Mouse (Mus musculus): ENCODE measurements around the gene 2410015M20Rik. TPM values are rescaled to one million over a fixed set of nuclear protein-coding genes. Genes with fewer than 3 reads are reported as not detected.
A peak's percentile ranks its signal among the peaks of the same experiment; 100 is the strongest.

Gene 2410015M20Rik
- polyA plus RNA-seq, 1 experiment: 250 TPM

DNA sequence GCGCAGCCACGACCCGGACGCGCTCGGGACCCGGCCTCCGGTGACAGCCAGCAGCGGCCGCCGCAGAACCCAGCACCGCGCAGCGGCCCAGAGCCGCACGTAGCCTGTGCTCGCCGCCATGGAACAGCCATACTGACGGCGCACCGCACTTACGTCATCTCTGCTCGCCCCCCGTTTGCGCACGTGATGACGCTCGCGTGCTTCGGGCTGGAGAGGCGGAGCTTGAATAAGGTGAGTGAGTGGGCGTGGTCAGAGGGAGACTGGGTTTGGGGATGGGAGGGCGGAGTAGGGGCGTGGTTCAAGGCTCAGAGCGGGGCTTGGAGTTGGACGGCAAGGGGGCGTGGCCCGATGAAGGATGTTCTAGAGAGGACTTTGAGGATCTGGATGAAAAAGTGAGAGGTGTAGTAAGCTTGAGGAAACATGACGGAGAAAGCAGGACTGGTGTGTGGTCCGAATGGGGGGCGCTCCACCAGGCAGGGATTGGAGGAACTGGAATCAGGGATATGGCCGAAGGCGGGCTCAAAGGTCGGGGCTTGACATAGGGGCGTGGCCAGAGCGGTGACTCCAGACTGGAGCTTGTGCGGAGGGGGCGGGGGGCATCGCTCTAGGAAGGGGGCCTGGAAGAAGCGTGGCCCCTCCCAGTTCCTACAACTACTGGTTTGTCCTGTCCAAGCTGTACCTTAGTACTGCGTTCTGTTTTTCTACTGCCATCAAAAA, 17.3 kb upstream of the 2410015M20Rik start, which contains the start of gene Lonp1:
TSS of gene Lonp1 (minus strand) at position 134 of the 717 bp plus-strand sequence.
- peaks cover 48% of the 10 kb centered on the region for H3K79me2 ChIP-seq (ENCODE audit: control insufficient read depth, insufficient read depth)

DNA sequence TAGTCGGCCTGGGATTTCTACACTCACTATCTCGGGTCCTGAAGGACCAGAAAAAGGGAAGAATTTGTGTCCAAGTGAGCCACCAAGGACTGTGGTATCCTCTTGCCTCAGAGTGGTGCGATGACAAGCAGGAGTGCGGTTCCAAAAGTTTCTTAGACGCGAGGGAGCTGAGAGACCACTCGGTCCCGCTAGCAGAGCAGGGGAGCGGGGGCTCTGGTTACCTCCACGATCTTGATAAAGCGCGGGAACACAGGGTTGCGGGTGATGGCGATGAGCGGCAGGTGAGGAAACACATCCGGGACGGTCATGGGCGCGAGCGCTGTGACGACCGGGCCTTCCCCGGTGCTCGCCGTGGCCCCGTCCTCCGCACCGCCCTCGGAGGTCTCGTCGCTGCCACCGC, 16.7 kb upstream of the 2410015M20Rik start:
- peaks cover 27% of the 10 kb centered on the region for H3K36me3 ChIP-seq (ENCODE audit: control insufficient read depth, insufficient read depth)
- peak overlapping the region; percentile 94 for H3K4me3 ChIP-seq (ENCODE audit: insufficient read depth, poor library complexity, severe bottlenecking)
- peaks cover 49% of the 10 kb centered on the region for H3K79me2 ChIP-seq (ENCODE audit: control insufficient read depth, insufficient read depth)
- H3K79me3 ChIP-seq (ENCODE audit: low read depth): peaks cover 31% of the 10 kb centered on the region
- no peaks in the 10 kb centered on the region for H3K27me3 ChIP-seq (ENCODE audit: control insufficient read depth, insufficient read depth, insufficient read length)
- TF ChIP-seq MYOD1 (IDR thresholded peaks at IDR 0.05; ENCODE audit: control insufficient read depth, insufficient read length, low read depth) (no peak), USF1 (IDR thresholded peaks at IDR 0.05; ENCODE audit: low read depth) (no peak), MYOG (IDR thresholded peaks at IDR 0.05; ENCODE audit: control insufficient read depth, extremely low read depth, insufficient read length) (no peak)
- peak overlapping the region; percentile 65 for H3ac ChIP-seq (ENCODE audit: control insufficient read depth, insufficient read length, low read depth)

More for the DNA sequence above, 17.3 kb upstream of the 2410015M20Rik start, which contains the start of gene Lonp1:
- H3ac ChIP-seq (ENCODE audit: control insufficient read depth, insufficient read length, low read depth): peak within 1 kb of the TSS; percentile 65
- peak within 1 kb of the TSS; percentile 94 for H3K4me3 ChIP-seq (ENCODE audit: insufficient read depth, poor library complexity, severe bottlenecking)
- H3K27me3 ChIP-seq (ENCODE audit: control insufficient read depth, insufficient read depth, insufficient read length): no peaks in the 10 kb centered on the region
- peaks cover 20% of the 10 kb centered on the region for H3K36me3 ChIP-seq (ENCODE audit: control insufficient read depth, insufficient read depth)
- TF ChIP-seq USF1 (IDR thresholded peaks at IDR 0.05; ENCODE audit: low read depth): peak; percentile 97
- TF ChIP-seq MAX (IDR thresholded peaks at IDR 0.05): peak; percentile 81
- no peak for TF ChIP-seq CEBPB (IDR thresholded peaks at IDR 0.05; ENCODE audit: low read depth)
- peaks cover 31% of the 10 kb centered on the region for H3K79me3 ChIP-seq (ENCODE audit: low read depth)

- Histone ChIP-seq H3K4me3 (ENCODE audit: insufficient read depth, poor library complexity, severe bottlenecking) (peak overlapping the region; percentile 94), H3ac (ENCODE audit: control insufficient read depth, insufficient read length, low read depth) (peak overlapping the region; percentile 27), H3K79me3 (ENCODE audit: low read depth) (peaks cover 31% of the 10 kb centered on the region), H3K36me3 (ENCODE audit: control insufficient read depth, insufficient read depth) (peaks cover 30% of the 10 kb centered on the region), H3K79me2 (ENCODE audit: control insufficient read depth, insufficient read depth) (peaks cover 49% of the 10 kb centered on the region), H3K27me3 (ENCODE audit: control insufficient read depth, insufficient read depth, insufficient read length) (no peaks in the 10 kb centered on the region)
- TF ChIP-seq USF1 (IDR thresholded peaks at IDR 0.05; ENCODE audit: low read depth) (no peak), FOSL1 (IDR thresholded peaks at IDR 0.05; ENCODE audit: insufficient read depth, low read length, poor library complexity, severe bottlenecking) (no peak), CEBPB (IDR thresholded peaks at IDR 0.05; ENCODE audit: low read depth) (no peak), MYOD1 (IDR thresholded peaks at IDR 0.05; ENCODE audit: control insufficient read depth, insufficient read length, low read depth) (no peak), MYOG (IDR thresholded peaks at IDR 0.05; ENCODE audit: control insufficient read depth, extremely low read depth, insufficient read length) (no peak), MAX (IDR thresholded peaks at IDR 0.05) (no peak), CTCF (IDR thresholded peaks at IDR 0.05; ENCODE audit: control insufficient read depth, insufficient read depth, insufficient read length) (no peak)
Observed at GRCm38 (mm10) chr17:56625495-56625894, 15.9 kb upstream of the 2410015M20Rik start.

DNA sequence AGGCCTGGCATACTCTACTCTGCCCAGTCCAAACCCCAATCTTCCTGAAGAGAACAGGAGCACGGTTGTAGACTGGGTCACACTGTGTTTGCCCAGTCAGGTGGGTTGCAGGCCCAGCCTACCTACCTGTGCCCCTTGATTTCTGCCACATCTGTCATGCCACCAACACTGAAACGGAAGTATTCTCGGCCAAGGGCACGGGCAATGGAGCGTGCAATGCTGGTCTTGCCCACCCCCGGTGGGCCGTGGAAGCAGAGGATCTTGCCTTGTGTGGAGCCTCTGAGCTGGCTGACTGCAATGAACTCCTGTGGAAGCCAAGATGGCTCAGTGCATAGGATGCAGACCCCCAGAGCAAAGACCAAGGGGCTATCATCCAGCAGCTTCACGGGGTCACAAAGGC, 8.1 kb upstream of the 2410015M20Rik start:
- no peak overlapping the region for H3ac ChIP-seq (ENCODE audit: control insufficient read depth, insufficient read length, low read depth)
- peaks cover 63% of the 10 kb centered on the region for H3K79me2 ChIP-seq (ENCODE audit: control insufficient read depth, insufficient read depth)
- H3K36me3 ChIP-seq (ENCODE audit: control insufficient read depth, insufficient read depth): peaks cover 82% of the 10 kb centered on the region
- no peak for TF ChIP-seq MYOG (IDR thresholded peaks at IDR 0.05; ENCODE audit: control insufficient read depth, extremely low read depth, insufficient read length)
- no peak for TF ChIP-seq MYOD1 (IDR thresholded peaks at IDR 0.05; ENCODE audit: control insufficient read depth, insufficient read length, low read depth)
- TF ChIP-seq FOSL1 (IDR thresholded peaks at IDR 0.05; ENCODE audit: insufficient read depth, low read length, poor library complexity, severe bottlenecking): no peak
- TF ChIP-seq MAX (IDR thresholded peaks at IDR 0.05): no peak
- TF ChIP-seq USF1 (IDR thresholded peaks at IDR 0.05; ENCODE audit: low read depth): no peak
- no peak for TF ChIP-seq CTCF (IDR thresholded peaks at IDR 0.05; ENCODE audit: control insufficient read depth, insufficient read depth, insufficient read length)
- TF ChIP-seq CEBPB (IDR thresholded peaks at IDR 0.05; ENCODE audit: low read depth): no peak
- no peak overlapping the region for H3K4me3 ChIP-seq (ENCODE audit: insufficient read depth, poor library complexity, severe bottlenecking)
- H3K27me3 ChIP-seq (ENCODE audit: control insufficient read depth, insufficient read depth, insufficient read length): no peaks in the 10 kb centered on the region
- peaks cover 40% of the 10 kb centered on the region for H3K79me3 ChIP-seq (ENCODE audit: low read depth)

- no peak overlapping the region for H3ac ChIP-seq (ENCODE audit: control insufficient read depth, insufficient read length, low read depth)
- peaks cover 40% of the 10 kb centered on the region for H3K79me3 ChIP-seq (ENCODE audit: low read depth)
- no peak overlapping the region for H3K4me3 ChIP-seq (ENCODE audit: insufficient read depth, poor library complexity, severe bottlenecking)
- no peaks in the 10 kb centered on the region for H3K27me3 ChIP-seq (ENCODE audit: control insufficient read depth, insufficient read depth, insufficient read length)
- H3K36me3 ChIP-seq (ENCODE audit: control insufficient read depth, insufficient read depth): peaks cover 73% of the 10 kb centered on the region
- peaks cover 55% of the 10 kb centered on the region for H3K79me2 ChIP-seq (ENCODE audit: control insufficient read depth, insufficient read depth)
- TF ChIP-seq CEBPB (IDR thresholded peaks at IDR 0.05; ENCODE audit: low read depth): no peak
- TF ChIP-seq FOSL1 (IDR thresholded peaks at IDR 0.05; ENCODE audit: insufficient read depth, low read length, poor library complexity, severe bottlenecking): no peak
- no peak for TF ChIP-seq USF1 (IDR thresholded peaks at IDR 0.05; ENCODE audit: low read depth)
- TF ChIP-seq MYOD1 (IDR thresholded peaks at IDR 0.05; ENCODE audit: control insufficient read depth, insufficient read length, low read depth): no peak
- TF ChIP-seq MAX (IDR thresholded peaks at IDR 0.05): no peak
- no peak for TF ChIP-seq MYOG (IDR thresholded peaks at IDR 0.05; ENCODE audit: control insufficient read depth, extremely low read depth, insufficient read length)
- TF ChIP-seq CTCF (IDR thresholded peaks at IDR 0.05; ENCODE audit: control insufficient read depth, insufficient read depth, insufficient read length): no peak
Observed at GRCm38 (mm10) chr17:56616725-56617124, 7.2 kb upstream of the 2410015M20Rik start.

- Histone ChIP-seq H3K4me3 (ENCODE audit: insufficient read depth, poor library complexity, severe bottlenecking) (no peak overlapping the region), H3K79me2 (ENCODE audit: control insufficient read depth, insufficient read depth) (peaks cover 55% of the 10 kb centered on the region), H3K79me3 (ENCODE audit: low read depth) (peaks cover 40% of the 10 kb centered on the region), H3K27me3 (ENCODE audit: control insufficient read depth, insufficient read depth, insufficient read length) (no peaks in the 10 kb centered on the region), H3ac (ENCODE audit: control insufficient read depth, insufficient read length, low read depth) (no peak overlapping the region), H3K36me3 (ENCODE audit: control insufficient read depth, insufficient read depth) (peaks cover 69% of the 10 kb centered on the region)
- TF ChIP-seq CTCF (IDR thresholded peaks at IDR 0.05; ENCODE audit: control insufficient read depth, insufficient read depth, insufficient read length): no peak
- no peak for TF ChIP-seq CEBPB (IDR thresholded peaks at IDR 0.05; ENCODE audit: low read depth)
- no peak for TF ChIP-seq USF1 (IDR thresholded peaks at IDR 0.05; ENCODE audit: low read depth)
- TF ChIP-seq MAX (IDR thresholded peaks at IDR 0.05): no peak
- TF ChIP-seq FOSL1 (IDR thresholded peaks at IDR 0.05; ENCODE audit: insufficient read depth, low read length, poor library complexity, severe bottlenecking): no peak
- no peak for TF ChIP-seq MYOD1 (IDR thresholded peaks at IDR 0.05; ENCODE audit: control insufficient read depth, insufficient read length, low read depth)
- no peak for TF ChIP-seq MYOG (IDR thresholded peaks at IDR 0.05; ENCODE audit: control insufficient read depth, extremely low read depth, insufficient read length)
Observed at GRCm38 (mm10) chr17:56615792-56616191, 6.2 kb upstream of the 2410015M20Rik start.
